Mouse (Mus musculus) C2C12 (cell line): Measurements from ENCODE around the gene Rrbp1. TPM values are rescaled to one million over a fixed set of nuclear protein-coding genes. Genes with fewer than 3 reads are reported as not detected.

Experiments
- H3K27me3 ChIP-seq: one replicate; pipeline ENCODE4 v1.6.1; 2011; ENCODE audit not compliant: control insufficient read depth, insufficient read depth, insufficient read length
- H3K36me3 ChIP-seq: one replicate; pipeline ENCODE4 v1.6.1; 2011; ENCODE audit not compliant: control insufficient read depth, insufficient read depth
- H3K4me3 ChIP-seq: one replicate; pipeline ENCODE4 v1.5.1; 2011; ENCODE audit warnings: mild to moderate bottlenecking, control low read depth; ENCODE audit not compliant: poor library complexity, insufficient read depth, severe bottlenecking
- H3K79me2 ChIP-seq: one replicate; pipeline ENCODE4 v1.6.1; 2011; ENCODE audit not compliant: control insufficient read depth, insufficient read depth
- H3K79me3 ChIP-seq: one replicate; pipeline ENCODE4 v1.6.1; 2011; ENCODE audit warnings: low read depth, control low read depth
- H3ac ChIP-seq: one replicate; pipeline ENCODE3; 2011; ENCODE audit warnings: low read depth; ENCODE audit not compliant: control insufficient read depth, insufficient read length
- CEBPB ChIP-seq: IDR thresholded peaks from one replicate; pipeline ENCODE4 v1.6.1; 2011; ENCODE audit warnings: low read depth, mild to moderate bottlenecking, control low read depth, moderate library complexity
- CTCF ChIP-seq: IDR thresholded peaks from one replicate; pipeline ENCODE4 v1.5.1; 2011; ENCODE audit not compliant: control insufficient read depth, insufficient read depth, insufficient read length
- FOSL1 ChIP-seq: IDR thresholded peaks from one replicate; pipeline ENCODE4 v1.8.0; 2011; ENCODE audit warnings: mild to moderate bottlenecking, low read length; ENCODE audit not compliant: poor library complexity, insufficient read depth, severe bottlenecking
- MAX ChIP-seq: IDR thresholded peaks from one replicate; pipeline ENCODE4 v1.6.1; 2011; ENCODE audit warnings: mild to moderate bottlenecking, control low read depth
- MYOD1 ChIP-seq: IDR thresholded peaks from one replicate; pipeline ENCODE4 v1.6.1; 2011; ENCODE audit warnings: low read depth; ENCODE audit not compliant: control insufficient read depth, insufficient read length
- MYOG ChIP-seq: IDR thresholded peaks from one replicate; pipeline ENCODE4 v1.6.1; 2011; ENCODE audit not compliant: control insufficient read depth, insufficient read length; ENCODE audit errors: extremely low read depth
- USF1 ChIP-seq: IDR thresholded peaks from one replicate; pipeline ENCODE4 v1.6.1; 2011; ENCODE audit warnings: low read depth, mild to moderate bottlenecking, control low read depth, moderate library complexity
- long read RNA-seq, 2 experiments: library from polyadenylated mRNA; unstranded; transcript quantifications; one replicate each; pipeline ENCODE4 v2.0.0; 2019 to 2020
- polyA plus RNA-seq: library from polyadenylated mRNA; unstranded; fragments of >200 nt; fragmentation: generic; extraction: Trizol; gene quantifications from one replicate; pipeline ENCODE4 v1.2.1, GENCODE M21; 2012; ENCODE audit warnings: missing spikeins

The Rrbp1 gene
- polyA plus RNA-seq: 121 TPM
- long read RNA-seq, experiment 1, partial matches to known transcripts: 77 of 88 reads
- long read RNA-seq, experiment 1, other reads (novel, unspliced or antisense): 11 of 88 reads
- long read RNA-seq, experiment 2, partial matches to known transcripts: 55 of 164 reads
- long read RNA-seq, experiment 2, other reads (novel, unspliced or antisense): 109 of 164 reads

GRCm38 (mm10) chr2:144011080-144011551 is at the start of gene Rrbp1:
Gene Rrbp1, minus strand, starts transcription at chr2:144011263.
- no peaks in the 10 kb centered on the region for H3K27me3 ChIP-seq
- H3K36me3 ChIP-seq: peaks cover 23% of the 10 kb centered on the region
- TF ChIP-seq FOSL1 (no peak), MYOD1 (no peak), USF1 (no peak), CEBPB (no peak), MAX (no peak), MYOG (no peak), CTCF (no peak)
- peaks cover 39% of the 10 kb centered on the region for H3K79me3 ChIP-seq
- peak within 1 kb of the TSS; percentile 74 for H3K4me3 ChIP-seq
- peaks cover 48% of the 10 kb centered on the region for H3K79me2 ChIP-seq
- peak within 1 kb of the TSS; percentile 68 for H3ac ChIP-seq

- Histone ChIP-seq H3K79me3 (no peaks in the 10 kb centered on the region), H3K4me3 (no peak overlapping the region), H3K36me3 (no peaks in the 10 kb centered on the region), H3K27me3 (peaks cover 15% of the 10 kb centered on the region), H3ac (no peak overlapping the region), H3K79me2 (no peaks in the 10 kb centered on the region)
- no peak for TF ChIP-seq CTCF
- TF ChIP-seq MYOG: no peak
- TF ChIP-seq USF1: no peak
These were observed 46.7 kb upstream of the Rrbp1 start for GRCm38 (mm10) chr2:144057735-144058134.

GRCm38 (mm10) chr2:144052410-144053065 is 41.5 kb upstream of the Rrbp1 start:
- Histone ChIP-seq H3ac (no peak overlapping the region), H3K4me3 (no peak overlapping the region), H3K36me3 (no peaks in the 10 kb centered on the region), H3K79me3 (no peaks in the 10 kb centered on the region), H3K79me2 (no peaks in the 10 kb centered on the region), H3K27me3 (no peaks in the 10 kb centered on the region)
- no peak for TF ChIP-seq CEBPB
- no peak for TF ChIP-seq FOSL1
- no peak for TF ChIP-seq USF1
- no peak for TF ChIP-seq MYOD1
- TF ChIP-seq MAX: no peak
- TF ChIP-seq CTCF: no peak
- no peak for TF ChIP-seq MYOG

- no peaks in the 10 kb centered on the region for H3K36me3 ChIP-seq
- TF ChIP-seq MYOD1 (no peak), CTCF (no peak), CEBPB (no peak), USF1 (no peak), MAX (no peak), MYOG (no peak), FOSL1 (no peak)
These were observed 39.8 kb upstream of the Rrbp1 start for GRCm38 (mm10) chr2:144050861-144051260.

GRCm38 (mm10) chr2:144050146-144050680 is 39.1 kb upstream of the Rrbp1 start:
- H3K27me3 ChIP-seq: no peaks in the 10 kb centered on the region
- no peak for TF ChIP-seq MYOD1
- no peak for TF ChIP-seq CEBPB
- TF ChIP-seq CTCF: no peak
- TF ChIP-seq FOSL1: no peak
- H3ac ChIP-seq: no peak overlapping the region
- H3K79me3 ChIP-seq: no peaks in the 10 kb centered on the region
- no peaks in the 10 kb centered on the region for H3K79me2 ChIP-seq
- no peak overlapping the region for H3K4me3 ChIP-seq
- H3K36me3 ChIP-seq: no peaks in the 10 kb centered on the region

More at GRCm38 (mm10) chr2:144050861-144051260, 39.8 kb upstream of the Rrbp1 start:
- H3K27me3 ChIP-seq: no peaks in the 10 kb centered on the region
- H3K4me3 ChIP-seq: no peak overlapping the region
- no peaks in the 10 kb centered on the region for H3K79me3 ChIP-seq
- H3ac ChIP-seq: no peak overlapping the region
- no peaks in the 10 kb centered on the region for H3K79me2 ChIP-seq

GRCm38 (mm10) chr2:144046916-144047315 is 35.9 kb upstream of the Rrbp1 start:
- Histone ChIP-seq H3K36me3 (no peaks in the 10 kb centered on the region), H3K4me3 (no peak overlapping the region), H3K79me3 (no peaks in the 10 kb centered on the region), H3K79me2 (no peaks in the 10 kb centered on the region), H3K27me3 (peaks cover 13% of the 10 kb centered on the region), H3ac (no peak overlapping the region)
- TF ChIP-seq CTCF: no peak
- no peak for TF ChIP-seq FOSL1
- no peak for TF ChIP-seq MAX
- no peak for TF ChIP-seq CEBPB
- no peak for TF ChIP-seq MYOD1
- TF ChIP-seq USF1: no peak
- no peak for TF ChIP-seq MYOG
